Mouse (Mus musculus) neural tube, embryonic 15.5 days (tissue): ENCODE measurements at regions not wholly inside any gene's neighbourhood (a gene's known extent, or its start where the extent isn't known, plus 50 kb on each side); places are given as distances from the start of the nearest gene placed in this dataset.
"Not testable (repeated sequence)": the region's sequence is repeated elsewhere in the genome, so short reads cannot be mapped to it uniquely, and the experiment has no call there.

ENCODE experiments used
- ATAC-seq: fragments of 200-750 bp; cut with Nextera tagmentation; 2 replicates; pipeline ENCODE4 v1.8.0; 2017; ENCODE audit warnings: mild to moderate bottlenecking, moderate TSS enrichment, moderate library complexity; ENCODE audit not compliant: low FRiP score
- H3K27ac ChIP-seq: fragments of 300-500 bp; sonication (generic); replicated peaks from 2 replicates; pipeline ENCODE4 v1.5.1; 2015; ENCODE audit warnings: mild to moderate bottlenecking, inconsistent platforms
- H3K27me3 ChIP-seq: fragments of 300-500 bp; sonication (generic); replicated peaks from 2 replicates; pipeline ENCODE4 v1.6.1; 2015; ENCODE audit warnings: inconsistent platforms
- H3K36me3 ChIP-seq: fragments of 300-500 bp; sonication (generic); 2 replicates; pipeline ENCODE4 v1.6.1; 2015; ENCODE audit warnings: inconsistent platforms
- H3K4me1 ChIP-seq: fragments of 300-500 bp; sonication (generic); 2 replicates; pipeline ENCODE4 v1.6.1; 2015; ENCODE audit warnings: inconsistent platforms
- H3K4me2 ChIP-seq: fragments of 300-500 bp; sonication (generic); 2 replicates; pipeline ENCODE4 v1.6.1; 2015; ENCODE audit warnings: inconsistent platforms, mild to moderate bottlenecking, moderate library complexity
- H3K4me3 ChIP-seq: fragments of 300-500 bp; sonication (generic); replicated peaks from 2 replicates; pipeline ENCODE4 v1.5.1; 2015; ENCODE audit warnings: mild to moderate bottlenecking, inconsistent platforms
- H3K9ac ChIP-seq: fragments of 300-500 bp; sonication (generic); replicated peaks from 2 replicates; pipeline ENCODE4 v1.6.1; 2015; ENCODE audit warnings: mild to moderate bottlenecking, inconsistent platforms
- H3K9me3 ChIP-seq: fragments of 300-500 bp; sonication (generic); replicated peaks from 2 replicates; pipeline ENCODE4 v1.6.1; 2016; ENCODE audit warnings: inconsistent platforms
- WGBS: fragments of 180-500 bp; shearing (Covaris S2); methylation state at CpG from one replicate; pipeline ENCODE4 v1.1.7; 2015; ENCODE audit warnings: mixed read lengths; 5-methylcytosine and 5-hydroxymethylcytosine counted together

DNA sequence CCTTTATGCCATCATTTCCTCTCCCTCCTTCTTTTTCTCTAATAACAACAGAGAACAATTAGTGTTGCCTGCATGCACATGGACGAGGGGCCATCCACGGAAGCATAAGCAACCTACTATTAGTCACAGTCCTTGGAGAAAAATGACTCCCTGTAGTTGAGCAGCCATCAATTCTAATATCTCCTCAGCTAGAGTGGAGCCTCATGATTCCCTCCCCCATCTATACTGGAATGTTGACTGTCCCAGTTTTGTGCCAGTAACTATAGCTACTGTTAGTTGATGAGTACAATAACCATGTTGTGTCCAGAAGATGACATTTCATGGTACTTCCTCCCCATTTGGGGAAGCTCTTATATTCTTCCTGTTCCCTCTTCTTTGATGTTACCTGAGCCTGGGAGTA lies 64.3 kb upstream of the Rtn4 start:
- WGBS: 53% methylated on average over 2 of the region's 2 CpGs
- no peaks in the 10 kb centered on the region for H3K36me3 ChIP-seq

DNA sequence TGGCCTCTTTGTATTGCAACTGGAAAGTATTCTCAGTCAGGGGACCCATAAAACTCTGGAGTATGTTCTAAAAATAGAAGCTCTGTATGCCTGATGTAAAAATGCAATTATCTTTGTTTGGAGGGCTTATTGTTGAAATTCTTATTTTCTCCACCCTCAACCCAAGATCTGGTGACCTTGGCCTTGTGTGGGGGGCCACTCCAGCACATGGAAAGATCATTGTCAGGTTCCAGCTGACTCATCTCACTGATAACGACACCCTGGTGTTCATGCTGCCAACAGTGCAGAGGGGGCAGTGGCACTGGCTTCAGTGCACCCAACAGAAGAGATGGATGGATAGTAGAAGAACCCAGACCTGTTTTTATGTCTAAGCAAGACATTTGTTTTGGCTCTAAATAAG lies 60.3 kb upstream of the Rtn4 start:
- no peak overlapping the region for H3K4me3 ChIP-seq
- no peak overlapping the region for H3K4me2 ChIP-seq
- no peaks in the 10 kb centered on the region for H3K36me3 ChIP-seq
- no peak overlapping the region for H3K27ac ChIP-seq
- H3K27me3 ChIP-seq: no peaks in the 10 kb centered on the region
- H3K9ac ChIP-seq: no peak overlapping the region
- H3K4me1 ChIP-seq: peaks cover 15% of the 10 kb centered on the region
- no peaks in the 10 kb centered on the region for H3K9me3 ChIP-seq
- no peak; the same call in 1 of the 2 replicates for ATAC-seq
- WGBS: 53% methylated on average over 1 of the region's 1 CpGs

More for the DNA sequence above, 64.3 kb upstream of the Rtn4 start:
- no peak overlapping the region for H3K27ac ChIP-seq
- H3K4me2 ChIP-seq: no peak overlapping the region
- no peaks in the 10 kb centered on the region for H3K9me3 ChIP-seq
- peaks cover 9% of the 10 kb centered on the region for H3K4me1 ChIP-seq
- no peak for ATAC-seq
- no peak overlapping the region for H3K9ac ChIP-seq
- no peak overlapping the region for H3K4me3 ChIP-seq
- H3K27me3 ChIP-seq: no peaks in the 10 kb centered on the region

DNA sequence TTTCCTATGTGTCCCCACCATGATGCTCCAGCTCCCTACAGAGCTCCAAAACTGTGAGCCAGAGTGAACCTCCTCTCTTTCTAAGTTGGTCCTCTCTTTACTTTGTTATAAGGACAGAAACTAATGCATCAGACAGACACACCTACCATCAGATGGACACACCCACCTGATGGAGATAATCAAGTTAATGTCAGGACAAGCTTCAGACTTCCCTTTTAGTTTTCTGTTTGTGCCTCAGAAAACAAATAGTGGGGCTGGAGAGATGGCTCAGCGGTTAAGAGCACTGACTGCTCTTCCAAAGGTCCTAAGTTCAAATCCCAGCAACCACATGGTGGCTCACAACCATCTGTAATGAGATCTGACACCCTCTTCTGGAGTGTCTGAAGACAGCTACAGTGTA lies 59.5 kb upstream of the Rtn4 start:
- 88% methylated on average over 1 of the region's 1 CpGs for WGBS

DNA sequence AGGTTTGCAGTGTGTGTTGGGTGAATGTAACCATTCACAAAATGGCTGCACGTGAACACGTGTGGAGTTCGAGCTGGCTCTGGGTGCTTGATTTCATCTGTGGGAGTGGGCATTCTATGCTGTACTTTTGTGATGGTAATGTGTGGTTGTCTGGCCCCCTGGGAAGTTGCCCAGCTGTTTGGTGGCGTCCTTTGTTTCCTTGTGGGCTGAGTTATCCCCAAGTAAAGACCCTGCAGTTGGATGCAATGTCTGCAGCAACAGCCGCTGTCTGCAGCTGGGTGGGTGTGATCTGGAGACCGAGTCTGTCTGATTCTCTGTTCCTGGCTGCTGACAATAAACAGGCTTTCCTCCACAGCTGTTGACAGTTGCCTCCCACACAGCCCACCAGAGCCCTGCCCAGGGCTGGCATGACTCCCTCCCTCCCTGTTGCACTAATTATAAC lies 56.0 kb upstream of the Rtn4 start:
- 30% methylated on average over 6 of the region's 6 CpGs for WGBS
- H3K4me2 ChIP-seq: peak overlapping the region; percentile 19; the same call in 1 of the 2 replicates
- no peaks in the 10 kb centered on the region for H3K36me3 ChIP-seq
- H3K4me1 ChIP-seq: peaks cover 27% of the 10 kb centered on the region
- peak; percentile 62; the same call in 1 of the 2 replicates for ATAC-seq
- no peaks in the 10 kb centered on the region for H3K27me3 ChIP-seq
- H3K9ac ChIP-seq: no peak overlapping the region
- H3K4me3 ChIP-seq: no peak overlapping the region
- no peaks in the 10 kb centered on the region for H3K9me3 ChIP-seq
- H3K27ac ChIP-seq: no peak overlapping the region

More for the DNA sequence above, 59.5 kb upstream of the Rtn4 start:
- not testable (repeated sequence) for ATAC-seq, H3K27ac ChIP-seq, H3K4me3 ChIP-seq, H3K36me3 ChIP-seq, H3K9ac ChIP-seq, H3K4me2 ChIP-seq, H3K9me3 ChIP-seq, H3K27me3 ChIP-seq
- peaks cover 20% of the 10 kb centered on the region for H3K4me1 ChIP-seq

DNA sequence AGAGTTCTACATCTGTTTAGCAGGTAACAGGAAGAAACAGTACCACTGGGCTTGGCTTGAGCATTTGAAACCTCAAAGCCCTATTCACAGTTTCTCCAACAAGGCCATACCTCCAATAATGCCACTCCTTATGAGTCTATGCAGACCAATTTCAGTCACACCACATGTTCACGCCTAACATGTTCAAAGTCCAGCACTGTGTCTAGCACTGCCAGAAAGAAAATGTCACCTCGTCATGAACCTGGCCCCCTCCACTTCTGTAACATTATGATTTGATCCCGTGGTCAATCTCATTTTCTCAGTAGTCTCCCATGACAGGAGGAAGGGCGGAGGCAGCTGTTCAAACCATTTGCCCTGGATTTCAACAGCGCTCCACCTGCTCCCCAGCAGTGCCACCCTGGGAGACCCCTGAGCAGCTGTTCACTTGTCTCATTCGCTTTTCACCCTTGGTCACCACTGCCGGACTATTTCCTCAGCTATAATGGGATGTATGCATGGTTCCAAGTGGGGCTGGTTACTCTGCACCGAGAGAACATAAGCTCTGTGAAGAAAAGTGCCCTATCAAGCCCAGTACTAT lies 54.6 kb upstream of the Rtn4 start:
- H3K27ac ChIP-seq: no peak overlapping the region
- WGBS: 69% methylated on average over 8 of the region's 8 CpGs
- H3K36me3 ChIP-seq: no peaks in the 10 kb centered on the region
- H3K9ac ChIP-seq: no peak overlapping the region
- H3K4me3 ChIP-seq: no peak overlapping the region
- H3K9me3 ChIP-seq: no peaks in the 10 kb centered on the region
- no peak overlapping the region for H3K4me2 ChIP-seq
- peak; percentile 35; the same call in 1 of the 2 replicates for ATAC-seq
- peaks cover 19% of the 10 kb centered on the region for H3K4me1 ChIP-seq
- H3K27me3 ChIP-seq: no peaks in the 10 kb centered on the region

DNA sequence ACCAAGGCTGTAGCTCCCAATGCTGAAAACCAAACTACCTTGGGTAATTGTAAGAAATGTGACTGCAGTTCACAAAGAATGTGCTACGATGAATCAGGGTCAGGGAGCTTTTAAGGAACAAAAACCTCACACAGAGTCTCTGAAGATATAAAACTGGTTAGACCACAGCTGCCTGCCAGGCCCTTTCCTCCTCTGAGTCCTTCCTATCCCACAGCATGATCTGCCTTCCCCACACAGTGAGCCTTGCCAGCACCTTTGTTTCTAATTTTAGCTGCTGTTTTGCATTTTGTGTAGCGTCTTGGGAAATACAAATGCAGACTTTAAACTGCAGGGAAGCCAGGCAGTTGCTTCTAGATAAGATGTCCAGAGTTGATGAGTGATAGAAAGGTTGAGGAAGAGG lies 53.9 kb upstream of the Rtn4 start:
- no peaks in the 10 kb centered on the region for H3K9me3 ChIP-seq
- H3K36me3 ChIP-seq: no peaks in the 10 kb centered on the region
- no peak overlapping the region for H3K9ac ChIP-seq
- ATAC-seq: no peak
- no peak overlapping the region for H3K4me2 ChIP-seq
- H3K4me3 ChIP-seq: no peak overlapping the region
- 24% methylated on average over 2 of the region's 2 CpGs for WGBS
- no peak overlapping the region for H3K27ac ChIP-seq
- H3K4me1 ChIP-seq: peaks cover 19% of the 10 kb centered on the region
- H3K27me3 ChIP-seq: no peaks in the 10 kb centered on the region
